Mouse (Mus musculus) embryonic facial prominence, embryonic 13.5 days (tissue): Measurements from ENCODE around the gene Med13l. TPM values are rescaled to one million over a fixed set of nuclear protein-coding genes. Genes with fewer than 3 reads are reported as not detected.
A peak's percentile ranks its signal among the peaks of the same experiment; 100 is the strongest.

Source experiments
- ATAC-seq: fragments of 200-750 bp; cut with Nextera tagmentation; 2 replicates; pipeline ENCODE4 v1.8.0; 2017; ENCODE audit warnings: low read depth; ENCODE audit not compliant: insufficient number of reproducible peaks, insufficient read depth, low FRiP score, low TSS enrichment
- H3K27ac ChIP-seq: fragments of 300-500 bp; sonication (generic); 2 replicates; pipeline ENCODE4 v1.5.1; 2015; ENCODE audit warnings: moderate library complexity, mild to moderate bottlenecking, inconsistent platforms
- H3K27me3 ChIP-seq: fragments of 300-500 bp; sonication (generic); 2 replicates; pipeline ENCODE4 v1.6.1; 2015; ENCODE audit warnings: mild to moderate bottlenecking, inconsistent platforms
- H3K36me3 ChIP-seq: fragments of 300-500 bp; sonication (generic); 2 replicates; pipeline ENCODE4 v1.6.1; 2015; ENCODE audit warnings: mild to moderate bottlenecking, inconsistent platforms
- H3K4me1 ChIP-seq: fragments of 300-500 bp; sonication (generic); 2 replicates; pipeline ENCODE4 v1.6.1; 2015; ENCODE audit warnings: inconsistent platforms
- H3K4me2 ChIP-seq: fragments of 300-500 bp; sonication (generic); 2 replicates; pipeline ENCODE4 v1.6.1; 2015; ENCODE audit warnings: moderate library complexity, mild to moderate bottlenecking, inconsistent platforms
- H3K4me3 ChIP-seq: fragments of 300-500 bp; sonication (generic); 2 replicates; pipeline ENCODE4 v1.5.1; 2015; ENCODE audit warnings: mild to moderate bottlenecking, inconsistent platforms
- H3K9ac ChIP-seq: fragments of 300-500 bp; sonication (generic); 2 replicates; pipeline ENCODE4 v1.6.1; 2015; ENCODE audit warnings: mild to moderate bottlenecking, inconsistent platforms
- H3K9me3 ChIP-seq: fragments of 300-500 bp; sonication (generic); 2 replicates; pipeline ENCODE4 v1.6.1; 2016; ENCODE audit warnings: inconsistent platforms
- WGBS: fragments of 180-500 bp; shearing (Covaris S2); methylation state at CpG from one replicate; pipeline ENCODE4 v1.1.7; 2015; ENCODE audit warnings: mixed read lengths; 5-methylcytosine and 5-hydroxymethylcytosine counted together
- polyA plus RNA-seq: library from polyadenylated mRNA; unstranded; fragments of >200 nt; fragmentation: Nextera tagmentation; extraction: Ambion mirVana; gene quantifications from 2 replicates; pipeline ENCODE4 v1.2.1, GENCODE M21; 2015

Med13l gene
- polyA plus RNA-seq, 1 experiment from 2014 or later: 16.6 TPM

DNA sequence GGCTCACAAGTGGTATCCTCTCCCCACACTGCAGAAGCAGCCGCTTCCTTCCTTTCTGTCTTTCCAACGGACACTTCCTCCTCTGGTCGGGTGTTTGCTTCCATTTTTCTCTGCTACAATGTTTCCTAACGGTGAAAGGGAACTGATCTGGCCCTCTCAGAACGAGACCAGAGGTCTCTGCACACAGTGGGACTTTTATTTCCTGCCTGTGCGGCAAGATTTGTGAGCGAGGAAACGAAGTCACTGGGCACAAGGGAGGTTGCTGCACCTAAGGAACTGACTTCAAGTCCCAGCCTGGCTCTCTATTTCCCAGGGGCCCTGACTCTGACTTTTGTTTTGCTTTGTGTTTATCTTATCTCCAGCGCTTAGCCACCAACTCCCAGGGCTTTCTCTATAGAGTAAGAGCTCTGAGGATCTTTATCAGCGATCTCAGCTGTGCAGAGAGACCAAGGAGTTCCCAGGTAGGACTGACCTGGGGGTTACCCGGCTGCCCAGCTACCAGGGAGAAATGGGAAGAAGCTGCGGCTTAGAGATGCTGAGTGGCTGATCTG, 4.0 kb upstream of the Med13l start:
- Histone ChIP-seq H3K9ac (no peak overlapping the region), H3K4me2 (no peak overlapping the region)
- WGBS: 15% methylated on average over 12 of the region's 12 CpGs

DNA sequence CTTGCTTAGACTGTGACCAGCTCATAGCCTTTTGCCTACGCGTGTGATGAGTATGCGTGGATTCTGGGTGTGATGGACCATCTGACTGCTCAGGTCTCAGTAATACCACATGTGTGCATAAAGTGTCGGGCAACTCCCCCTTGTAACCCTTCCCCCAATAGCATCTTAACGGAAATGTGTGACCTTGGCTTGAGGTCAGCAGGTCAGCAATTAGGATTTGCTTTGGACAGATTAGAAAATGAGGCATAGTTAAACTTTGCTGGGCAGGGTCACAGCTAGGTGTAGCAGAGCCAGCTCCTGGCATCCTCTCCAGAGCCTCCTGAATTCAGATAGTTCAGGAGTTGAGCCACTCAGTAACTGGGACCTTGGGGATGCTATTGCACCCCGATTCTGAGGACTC, 1.6 kb upstream of the Med13l start:
- H3K4me3 ChIP-seq: no peak overlapping the region
- H3K27ac ChIP-seq: no peak overlapping the region
- no peak overlapping the region for H3K9ac ChIP-seq
- peaks cover 13% of the 10 kb centered on the region; the same call in 1 of the 2 replicates for H3K27me3 ChIP-seq
- 63% methylated on average over 6 of the region's 6 CpGs for WGBS
- H3K4me2 ChIP-seq: peak overlapping the region; percentile 73; the same call in 1 of the 2 replicates
- H3K36me3 ChIP-seq: no peaks in the 10 kb centered on the region
- H3K4me1 ChIP-seq: peaks cover 41% of the 10 kb centered on the region
- ATAC-seq: no peak
- H3K9me3 ChIP-seq: peaks cover 4% of the 10 kb centered on the region; the same call in 1 of the 2 replicates

More for the DNA sequence above, 4.0 kb upstream of the Med13l start:
- ATAC-seq: no peak
- peaks cover 4% of the 10 kb centered on the region; the same call in 1 of the 2 replicates for H3K9me3 ChIP-seq
- H3K36me3 ChIP-seq: no peaks in the 10 kb centered on the region
- H3K27me3 ChIP-seq: peaks cover 13% of the 10 kb centered on the region; the same call in 1 of the 2 replicates
- peaks cover 24% of the 10 kb centered on the region for H3K4me1 ChIP-seq
- H3K27ac ChIP-seq: no peak overlapping the region; the same call in 1 of the 2 replicates
- H3K4me3 ChIP-seq: no peak overlapping the region

DNA sequence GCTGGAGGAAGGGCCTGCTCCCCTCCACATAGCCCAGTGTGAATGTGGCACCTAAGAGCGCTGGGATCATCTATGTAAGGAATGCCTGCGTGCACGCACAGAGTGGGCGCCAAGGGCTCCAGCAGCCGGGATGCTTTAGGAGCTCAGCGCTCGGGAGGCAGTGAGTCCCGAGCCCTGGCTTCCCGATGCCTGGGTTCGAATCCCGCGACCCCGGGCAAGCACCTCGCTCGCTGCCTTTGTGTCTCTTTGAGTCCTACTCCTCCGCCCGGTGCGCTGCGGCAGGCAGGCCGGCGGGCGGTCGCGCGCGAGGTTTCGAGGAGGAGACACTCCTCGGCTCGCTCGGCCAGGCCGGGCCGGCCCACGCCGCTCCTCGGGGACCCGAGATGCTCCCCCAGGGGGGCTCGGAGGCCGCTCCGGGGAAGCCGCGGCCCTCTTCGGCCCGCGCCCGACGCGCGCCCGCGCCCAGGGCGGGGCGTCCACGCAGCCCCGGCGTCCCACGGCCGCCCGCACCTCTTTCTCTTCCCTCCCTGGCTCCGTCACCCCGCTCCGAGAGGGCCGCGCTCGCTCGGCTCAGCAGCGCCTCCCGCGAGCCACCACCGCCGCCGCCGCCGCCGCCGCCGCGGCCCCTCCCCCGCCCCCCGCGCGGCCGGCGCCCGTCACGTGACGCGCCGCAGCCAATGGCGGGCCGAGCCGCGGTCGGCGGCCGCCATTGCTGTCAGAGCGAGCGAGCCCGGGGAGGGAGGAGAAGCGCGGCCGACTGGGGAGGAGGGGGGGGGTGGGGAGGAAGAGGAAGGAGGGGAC, 695 bp upstream of the Med13l start:
- ATAC-seq: peak; percentile 85
- H3K4me2 ChIP-seq: peak overlapping the region; percentile 73
- no peaks in the 10 kb centered on the region for H3K36me3 ChIP-seq
- H3K4me1 ChIP-seq: peaks cover 46% of the 10 kb centered on the region
- peak overlapping the region; percentile 93 for H3K9ac ChIP-seq
- peaks cover 13% of the 10 kb centered on the region; the same call in 1 of the 2 replicates for H3K27me3 ChIP-seq
- H3K4me3 ChIP-seq: peak overlapping the region; percentile 77
- peak overlapping the region; percentile 97 for H3K27ac ChIP-seq
- peaks cover 4% of the 10 kb centered on the region; the same call in 1 of the 2 replicates for H3K9me3 ChIP-seq
- under 1% methylated on average over 50 of the region's 101 CpGs for whole genome bisulfite sequencing

DNA sequence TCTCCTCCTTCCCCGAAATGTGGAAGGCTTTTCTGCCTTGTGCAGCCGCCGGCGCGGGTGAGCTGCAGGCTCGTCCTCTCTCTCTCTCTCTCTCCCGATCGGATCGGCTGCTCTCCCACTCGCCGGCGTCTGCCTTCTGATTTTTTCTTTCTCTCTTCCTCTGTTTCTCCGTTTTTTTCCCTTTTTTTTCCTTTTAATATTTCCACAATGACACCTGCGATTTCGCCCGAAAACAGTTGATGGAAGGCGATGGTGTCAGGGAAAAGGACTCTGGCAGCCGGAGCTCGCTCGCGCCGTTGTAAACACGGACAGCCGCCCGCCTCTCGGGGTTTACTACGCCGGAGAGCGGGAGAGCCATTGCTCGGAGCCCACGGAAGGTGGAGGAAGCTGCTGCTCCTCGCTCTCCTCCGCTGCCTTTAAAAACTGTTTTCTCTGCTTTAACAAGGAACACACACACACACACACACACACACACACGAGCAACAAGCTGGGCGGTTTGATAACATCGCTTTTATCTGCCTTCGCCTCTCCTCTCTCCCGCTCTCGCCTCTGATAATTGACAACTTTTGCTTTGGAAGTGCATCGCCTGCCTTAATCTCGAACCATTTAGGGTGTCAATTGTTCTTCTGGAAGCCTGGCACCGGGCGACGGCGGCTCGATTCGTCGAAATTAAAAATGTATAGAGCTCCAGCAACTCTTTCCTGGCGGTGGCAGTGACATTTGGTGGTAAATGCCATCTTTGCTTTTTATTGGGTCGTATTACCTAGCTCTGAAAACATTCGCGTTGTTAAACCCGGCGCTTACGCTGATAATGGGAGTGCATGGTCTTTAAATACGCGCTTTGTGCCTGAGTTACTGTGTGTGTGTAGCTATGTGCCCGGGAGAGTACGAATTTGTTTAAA, 858 bp downstream of the Med13l start:
- Histone ChIP-seq H3K36me3 (no peaks in the 10 kb centered on the region), H3K27me3 (0 out of 2 replicates have a peak, but pooled peaks cover 1% of the 10 kb centered on the region), H3K4me2 (peak overlapping the region; percentile 73), H3K4me1 (peaks cover 53% of the 10 kb centered on the region), H3K27ac (peak overlapping the region; percentile 87), H3K9me3 (no peaks in the 10 kb centered on the region), H3K4me3 (peak overlapping the region; percentile 77), H3K9ac (peak overlapping the region; percentile 88)
- WGBS: under 1% methylated on average over 59 of the region's 59 CpGs
- ATAC-seq: no peak

DNA sequence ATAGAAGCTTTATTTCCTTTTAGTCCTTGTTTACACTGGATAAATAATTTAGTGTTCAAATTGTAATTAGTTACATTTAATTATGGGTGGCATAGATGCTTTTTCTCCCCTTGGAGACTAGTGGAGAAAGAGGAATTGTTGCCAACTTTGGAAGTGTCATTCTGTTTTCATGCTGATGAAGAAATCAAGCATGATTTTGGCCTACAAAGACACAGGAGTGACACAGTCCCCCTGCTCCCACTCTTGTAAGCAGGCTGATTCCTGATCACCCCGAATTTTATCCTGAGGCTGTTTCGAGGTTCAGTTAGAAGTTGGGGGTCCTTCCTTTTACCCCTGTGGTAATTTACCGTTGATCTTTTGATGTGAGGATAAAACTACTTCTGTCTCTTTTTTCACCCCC, 1.7 kb downstream of the Med13l start:
- Histone ChIP-seq H3K9ac (peak overlapping the region; percentile 33; the same call in 1 of the 2 replicates), H3K27me3 (no peaks in the 10 kb centered on the region), H3K4me2 (peak overlapping the region; percentile 73), H3K9me3 (no peaks in the 10 kb centered on the region), H3K4me1 (peaks cover 52% of the 10 kb centered on the region), H3K4me3 (peak overlapping the region; percentile 77), H3K36me3 (no peaks in the 10 kb centered on the region), H3K27ac (no peak overlapping the region)
- WGBS: 22% methylated on average over 3 of the region's 3 CpGs
- ATAC-seq: no peak

DNA sequence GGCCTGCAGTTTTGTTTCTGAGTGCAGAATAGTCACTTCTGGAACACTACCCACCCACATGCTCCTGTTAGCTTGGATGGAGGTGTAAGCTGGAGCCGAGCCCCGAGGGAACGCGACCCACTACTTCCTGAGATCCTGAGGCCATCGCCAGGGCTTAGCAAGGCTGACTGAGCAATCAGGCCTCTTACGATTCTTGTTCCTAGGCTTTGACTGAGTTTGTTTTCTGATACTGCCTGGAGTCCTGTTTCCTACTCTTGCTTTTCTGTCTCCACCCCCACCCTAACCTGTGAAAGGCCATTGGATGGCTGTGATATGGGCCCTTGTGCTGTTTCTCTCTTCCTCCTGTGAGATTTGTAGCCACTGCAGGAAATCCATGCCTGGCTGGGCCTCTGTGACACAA, 3.1 kb downstream of the Med13l start:
- Histone ChIP-seq H3K4me2 (peak overlapping the region; percentile 11; the same call in 1 of the 2 replicates), H3K4me1 (peaks cover 56% of the 10 kb centered on the region), H3K27ac (no peak overlapping the region), H3K9me3 (no peaks in the 10 kb centered on the region), H3K9ac (no peak overlapping the region), H3K36me3 (no peaks in the 10 kb centered on the region), H3K27me3 (no peaks in the 10 kb centered on the region), H3K4me3 (no peak overlapping the region)
- 16% methylated on average over 6 of the region's 6 CpGs for WGBS
- no peak for ATAC-seq

DNA sequence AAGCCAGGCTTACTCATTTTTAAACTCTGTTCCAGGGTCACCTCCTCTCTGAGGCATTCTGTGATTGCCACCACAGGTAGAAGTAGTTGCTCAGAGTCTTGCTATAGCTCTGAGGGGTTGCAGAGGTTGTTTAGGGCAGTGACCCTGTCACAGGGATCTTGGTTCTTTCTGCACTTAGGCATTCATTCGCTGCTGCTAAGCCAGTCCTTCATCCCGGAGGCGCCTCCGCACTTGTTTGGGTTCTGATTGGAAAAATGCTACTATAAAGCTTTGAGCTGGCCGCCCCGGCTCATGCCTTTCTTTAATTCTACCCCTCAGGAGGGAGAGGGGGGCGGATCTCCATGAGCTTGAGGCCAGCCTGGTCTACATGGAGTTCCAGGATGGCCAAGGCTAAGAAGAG, 6.9 kb downstream of the Med13l start:
- H3K4me3 ChIP-seq: no peak overlapping the region
- H3K27me3 ChIP-seq: no peaks in the 10 kb centered on the region
- WGBS: 27% methylated on average over 7 of the region's 7 CpGs
- no peak overlapping the region for H3K4me2 ChIP-seq
- no peaks in the 10 kb centered on the region for H3K9me3 ChIP-seq
- H3K4me1 ChIP-seq: peaks cover 57% of the 10 kb centered on the region
- no peak for ATAC-seq
- no peaks in the 10 kb centered on the region for H3K36me3 ChIP-seq
- no peak overlapping the region for H3K9ac ChIP-seq
- H3K27ac ChIP-seq: no peak overlapping the region

DNA sequence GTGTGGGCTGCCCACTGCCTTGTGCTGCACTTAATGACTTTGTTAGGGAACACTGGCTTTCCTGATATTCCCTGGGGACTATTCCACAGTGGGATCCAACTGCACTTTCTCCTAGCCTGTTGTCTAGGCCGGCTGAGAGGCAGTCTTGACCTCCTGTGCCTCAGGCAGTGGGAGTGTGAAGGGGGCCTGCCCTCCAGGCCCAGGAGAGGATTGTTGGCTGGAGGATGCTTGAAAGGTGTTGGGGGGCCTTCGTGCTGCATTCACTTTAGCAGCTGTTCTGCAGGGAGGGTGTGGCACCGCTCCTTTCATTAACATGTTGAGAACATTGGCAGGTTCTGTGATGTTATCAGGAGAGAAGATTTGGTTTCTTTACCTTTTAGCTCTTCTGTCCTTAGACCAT, 8.5 kb downstream of the Med13l start:
- 42% methylated on average over 3 of the region's 3 CpGs for WGBS
- no peaks in the 10 kb centered on the region for H3K9me3 ChIP-seq
- no peaks in the 10 kb centered on the region for H3K27me3 ChIP-seq
- H3K4me3 ChIP-seq: no peak overlapping the region
- no peak for ATAC-seq
- peaks cover 54% of the 10 kb centered on the region for H3K4me1 ChIP-seq
- no peak overlapping the region for H3K27ac ChIP-seq
- H3K4me2 ChIP-seq: no peak overlapping the region
- no peak overlapping the region for H3K9ac ChIP-seq
- no peaks in the 10 kb centered on the region for H3K36me3 ChIP-seq

DNA sequence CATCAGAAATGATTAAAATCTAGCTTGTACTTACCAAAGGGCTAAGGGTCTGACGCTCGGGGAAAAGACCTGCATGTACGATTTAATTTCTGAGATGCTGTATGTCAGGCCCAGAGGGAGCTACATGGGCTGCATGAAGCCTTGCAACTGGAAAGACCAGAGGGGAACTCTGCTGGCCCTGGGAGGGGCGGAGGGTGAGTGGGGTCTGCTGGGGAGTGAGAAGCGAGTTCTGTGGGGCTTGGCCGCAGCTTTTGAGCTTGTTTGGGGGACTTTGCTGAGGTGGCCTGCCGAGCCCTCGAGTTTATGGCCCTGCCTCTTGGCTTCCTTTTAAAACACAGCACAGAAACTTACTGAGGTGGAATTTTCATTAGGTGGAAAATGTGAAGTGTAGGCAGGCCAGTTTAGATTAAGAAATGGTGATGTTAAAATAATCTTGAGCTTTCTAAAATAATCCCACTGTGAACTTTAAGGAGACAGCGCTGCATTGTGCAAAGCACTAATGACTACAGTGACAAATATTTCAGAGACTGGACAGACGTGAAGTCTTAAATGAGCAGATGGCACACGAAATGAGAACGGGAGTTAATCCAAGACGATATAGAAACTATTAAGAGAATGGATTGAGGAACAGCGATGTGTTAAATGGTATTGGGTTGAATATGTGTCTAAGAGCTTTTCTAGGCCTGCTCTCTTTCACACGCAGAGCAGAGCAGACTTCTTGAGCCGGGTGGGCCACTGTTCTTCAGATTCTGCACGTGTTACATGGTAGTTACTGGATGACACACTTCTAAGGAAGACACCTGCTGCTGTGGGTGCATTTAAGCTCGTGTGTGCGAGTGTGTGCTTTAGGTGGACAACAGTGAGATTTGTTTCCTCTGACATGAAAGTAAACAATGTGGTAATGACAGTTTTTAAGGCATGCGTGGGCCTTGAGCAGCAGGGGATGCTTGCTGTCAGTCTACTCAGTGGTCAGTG, 9.4 kb downstream of the Med13l start:
- no peak overlapping the region for H3K27ac ChIP-seq

DNA sequence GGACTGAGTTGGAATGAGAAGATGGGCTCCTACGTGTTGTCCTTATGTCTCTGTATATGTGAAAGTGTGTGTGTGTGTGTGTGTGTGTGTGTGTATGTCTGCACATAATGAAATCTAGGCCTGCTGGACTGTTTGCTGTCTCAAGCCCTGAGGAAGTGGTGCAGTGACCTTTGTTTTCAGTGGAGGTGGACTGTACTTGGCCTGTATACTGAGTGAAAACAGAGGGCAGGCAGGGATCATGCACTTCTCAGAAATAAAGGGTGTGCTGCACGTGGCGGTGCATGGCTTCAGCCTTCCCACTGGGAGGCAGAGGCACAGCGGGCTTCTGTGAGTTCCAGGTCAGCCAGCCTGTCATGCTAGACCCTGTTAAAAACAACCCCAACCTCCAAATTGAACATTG, 11.0 kb downstream of the Med13l start:
- ATAC-seq: no peak
- Histone ChIP-seq H3K4me2 (no peak overlapping the region), H3K27me3 (no peaks in the 10 kb centered on the region), H3K9ac (no peak overlapping the region), H3K4me1 (peaks cover 56% of the 10 kb centered on the region), H3K9me3 (no peaks in the 10 kb centered on the region), H3K27ac (no peak overlapping the region), H3K36me3 (no peaks in the 10 kb centered on the region), H3K4me3 (no peak overlapping the region)
- 63% methylated on average over 4 of the region's 4 CpGs for WGBS

More for the DNA sequence above, 9.4 kb downstream of the Med13l start:
- no peaks in the 10 kb centered on the region for H3K9me3 ChIP-seq
- H3K9ac ChIP-seq: no peak overlapping the region
- WGBS: 71% methylated on average over 20 of the region's 20 CpGs
- H3K36me3 ChIP-seq: no peaks in the 10 kb centered on the region
- H3K4me1 ChIP-seq: peaks cover 59% of the 10 kb centered on the region
- no peak for ATAC-seq
- no peak overlapping the region for H3K4me3 ChIP-seq
- H3K4me2 ChIP-seq: no peak overlapping the region
- H3K27me3 ChIP-seq: no peaks in the 10 kb centered on the region
